In the genomic region with DNA sequence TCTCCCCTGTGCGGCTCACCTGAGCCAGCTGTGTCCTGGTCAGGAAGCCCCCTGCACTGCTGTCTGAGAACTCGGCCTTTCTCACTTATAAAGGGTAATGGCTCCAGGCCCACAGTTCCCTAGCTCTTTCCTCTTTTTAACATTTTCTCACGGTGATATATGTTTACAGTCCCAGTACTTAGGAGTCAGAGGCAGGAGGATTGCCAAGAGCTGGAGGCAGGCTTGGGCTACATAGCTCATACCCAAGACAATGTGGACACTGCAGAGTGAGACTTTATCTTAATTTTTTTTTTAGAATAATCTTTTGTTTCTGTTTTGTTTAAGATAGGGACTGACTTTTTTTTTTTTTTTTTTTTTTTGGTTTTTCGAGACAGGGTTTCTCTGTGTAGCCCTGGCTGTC, we compare ENCODE assay signal across 9 mouse cellular contexts. TPM values are rescaled to one million over a fixed set of nuclear protein-coding genes. Genes with fewer than 3 reads are reported as not detected.
DNase-seq lines count a peak whose midpoint lies in the region; ATAC-seq and TF ChIP-seq lines count a peak whose summit lies in the region.
"Had no signal": no experiment of that assay in that cellular context is flagged by ENCODE, and none has a peak within 500 bp of the region (broad histone marks: within the 10 kb centered on the region; RNA-seq: fewer than 3 reads in every experiment).

No protein-coding gene starts in this region.

- H3K4me1 ChIP-seq in spleen, adult 2 months (ENCODE audit: control insufficient read depth, insufficient read depth, insufficient read length): peaks cover 4% of the 10 kb centered on the region; the same call in 1 of the 2 replicates
- H3K4me1 ChIP-seq in forebrain, embryonic 16.5 days (replicated peaks; ENCODE audit: control insufficient read depth, insufficient read depth, low read length): peaks cover 32% of the 10 kb centered on the region
- peaks cover 67% of the 10 kb centered on the region for H3K4me1 ChIP-seq in limb, embryonic 15.5 days

- no peaks in the 10 kb centered on the region for H3K27me3 ChIP-seq in spleen, adult 2 months (ENCODE audit: control insufficient read depth, insufficient read depth, low read length)
- H3K27me3 ChIP-seq in forebrain, embryonic 16.5 days (replicated peaks; ENCODE audit: control insufficient read depth, insufficient read depth, low read length): peaks cover 20% of the 10 kb centered on the region
- peaks cover 19% of the 10 kb centered on the region for H3K27me3 ChIP-seq in limb, embryonic 15.5 days

- peak overlapping the region; percentile 65 for H3K27ac ChIP-seq in spleen, adult 2 months (ENCODE audit: insufficient read depth, low read length)
- H3K27ac ChIP-seq in forebrain, embryonic 16.5 days (ENCODE audit: low read length): peak overlapping the region; percentile 75
- H3K27ac ChIP-seq in limb, embryonic 15.5 days: peak overlapping the region; percentile 86

- H3K36me3 ChIP-seq in spleen, adult 2 months (ENCODE audit: control insufficient read depth, insufficient read depth, low read length): no peaks in the 10 kb centered on the region
- H3K36me3 ChIP-seq in forebrain, embryonic 16.5 days (ENCODE audit: control insufficient read depth, insufficient read depth): no peaks in the 10 kb centered on the region
- H3K36me3 ChIP-seq in limb, embryonic 15.5 days: peaks cover 5% of the 10 kb centered on the region; the same call in 1 of the 2 replicates

- TF ChIP-seq POLR2A in spleen, adult 2 months (IDR thresholded peaks at IDR 0.05; ENCODE audit: low read depth, low read length): no peak

- WGBS in spleen, adult 2 months: 50% methylated on average over 3 of the region's 4 CpGs
- WGBS in forebrain, embryonic 16.5 days: 33% methylated on average over 3 of the region's 4 CpGs
- 39% methylated on average over 3 of the region's 4 CpGs for WGBS in limb, embryonic 15.5 days

- H3K9ac ChIP-seq in forebrain, embryonic 16.5 days (replicated peaks; ENCODE audit: low read depth, low read length): no peak overlapping the region
- H3K9ac ChIP-seq in limb, embryonic 15.5 days: no peak overlapping the region

- H3K4me2 ChIP-seq in forebrain, embryonic 16.5 days (ENCODE audit: low read length): no peak overlapping the region
- H3K4me2 ChIP-seq in limb, embryonic 15.5 days: no peak overlapping the region

- H3K9me3 ChIP-seq in forebrain, embryonic 16.5 days (ENCODE audit: control insufficient read depth, low read length): no peaks in the 10 kb centered on the region
- H3K9me3 ChIP-seq in limb, embryonic 15.5 days: no peaks in the 10 kb centered on the region

- TF ChIP-seq CTCF in spleen, adult 2 months (IDR thresholded peaks at IDR 0.05; ENCODE audit: extremely low read depth, insufficient read depth, insufficient read length, insufficient replicate concordance): no peak

- intact Hi-C loops in left cerebral cortex, postnatal 36 days (cut with DNase I): no loop called here

- peak; percentile 31 for ATAC-seq in forebrain, embryonic 16.5 days
- no peak for ATAC-seq in limb, embryonic 15.5 days (ENCODE audit: insufficient number of reproducible peaks, low FRiP score, low TSS enrichment, low read depth)

- no peak for DNase-seq in spleen, adult 2 months (ENCODE audit: low read depth in 1 of 2, low spot score in 2 of 2)
- no peak for DNase-seq in spleen, postnatal 10 days (ENCODE audit: low spot score in 2 of 2)
- peak; percentile 43 for DNase-seq in testis, postnatal 14 days (ENCODE audit: low spot score)
- no peak for DNase-seq in left cerebral cortex, postnatal 36 days (ENCODE audit: low spot score in 2 of 2)
- no peak for DNase-seq in layer of hippocampus, postnatal 10 days (ENCODE audit: low spot score in 2 of 2)
- DNase-seq in retina, postnatal 1 day: no peak
- DNase-seq: adrenal gland, adult 8-10 months had no signal

- H3K4me3 ChIP-seq in spleen, adult 2 months (ENCODE audit: extremely low read depth, insufficient read depth, insufficient read length): no peak overlapping the region
- H3K4me3 ChIP-seq in forebrain, embryonic 16.5 days (replicated peaks; ENCODE audit: low read length): no peak overlapping the region
- H3K4me3 ChIP-seq in limb, embryonic 15.5 days: no peak overlapping the region

RNA-seq across cellular contexts. Expression of gene Wbp2, which starts 15.7 kb away (rescaled TPM):
- 135 and 162 TPM in 2 replicates for polyA plus RNA-seq in spleen, adult 2 months (2012; rRNA removed)
- 162 and 163 TPM in 2 replicates for polyA plus RNA-seq in forebrain, embryonic 16.5 days (2015; fragmentation: Nextera tagmentation; extraction: Ambion mirVana)
- 61.6 and 75.5 TPM in 2 replicates for polyA plus RNA-seq in limb, embryonic 15.5 days (2015; fragmentation: Nextera tagmentation; extraction: Ambion mirVana)
- 100 to 1,000 TPM; 388 to 420 TPM for total RNA-seq in left cerebral cortex, postnatal 36 days (2021)
- total RNA-seq in layer of hippocampus, postnatal 10 days (2021): 100 to 1,000 TPM; 199 to 238 TPM

RNA-seq across cellular contexts. Expression of gene Trim47, which starts 24.5 kb away (rescaled TPM):
- 19.4 and 26.1 TPM in 2 replicates for polyA plus RNA-seq in spleen, adult 2 months (2012; rRNA removed)
- 6.6 and 8.7 TPM in 2 replicates for polyA plus RNA-seq in forebrain, embryonic 16.5 days (2015; fragmentation: Nextera tagmentation; extraction: Ambion mirVana)
- polyA plus RNA-seq in limb, embryonic 15.5 days (2015; fragmentation: Nextera tagmentation; extraction: Ambion mirVana): 31.2 and 42.4 TPM in 2 replicates
- 1 to 10 TPM; 7.0 to 9.6 TPM for total RNA-seq in left cerebral cortex, postnatal 36 days (2021)
- 1 to 10 TPM; 6.4 to 7.2 TPM for total RNA-seq in layer of hippocampus, postnatal 10 days (2021)

RNA-seq across cellular contexts. Expression of gene Unc13d, which starts 24.7 kb away (rescaled TPM):
- 49.4 and 65.0 TPM in 2 replicates for polyA plus RNA-seq in spleen, adult 2 months (2012; rRNA removed)
- polyA plus RNA-seq in forebrain, embryonic 16.5 days (2015; fragmentation: Nextera tagmentation; extraction: Ambion mirVana): 0.60 and 0.62 TPM in 2 replicates
- 6.5 and 8.8 TPM in 2 replicates for polyA plus RNA-seq in limb, embryonic 15.5 days (2015; fragmentation: Nextera tagmentation; extraction: Ambion mirVana)
- 1 to 10 TPM in 1 of 2 experiments, under 1 TPM in 1; 0.93 to 1.0 TPM for total RNA-seq in left cerebral cortex, postnatal 36 days (2021)
- total RNA-seq in layer of hippocampus, postnatal 10 days (2021): 1 to 10 TPM; 1.3 TPM

RNA-seq across cellular contexts. Expression of gene Trim65, which starts 28.5 kb away (rescaled TPM):
- 23.7 and 26.0 TPM in 2 replicates for polyA plus RNA-seq in spleen, adult 2 months (2012; rRNA removed)
- polyA plus RNA-seq in forebrain, embryonic 16.5 days (2015; fragmentation: Nextera tagmentation; extraction: Ambion mirVana): 2.0 TPM in 2 replicates
- 4.1 and 4.5 TPM in 2 replicates for polyA plus RNA-seq in limb, embryonic 15.5 days (2015; fragmentation: Nextera tagmentation; extraction: Ambion mirVana)
- 1 to 10 TPM; 7.2 to 8.4 TPM for total RNA-seq in left cerebral cortex, postnatal 36 days (2021)
- 1 to 10 TPM; 5.3 to 5.5 TPM for total RNA-seq in layer of hippocampus, postnatal 10 days (2021)

RNA-seq across cellular contexts. Expression of gene Mrpl38, which starts 36.2 kb away (rescaled TPM):
- polyA plus RNA-seq in spleen, adult 2 months (2012; rRNA removed): 37.3 and 40.3 TPM in 2 replicates
- polyA plus RNA-seq in forebrain, embryonic 16.5 days (2015; fragmentation: Nextera tagmentation; extraction: Ambion mirVana): 65.3 and 75.2 TPM in 2 replicates
- polyA plus RNA-seq in limb, embryonic 15.5 days (2015; fragmentation: Nextera tagmentation; extraction: Ambion mirVana): 83.9 and 85.5 TPM in 2 replicates
- 10 to 100 TPM; 58.3 to 62.1 TPM for total RNA-seq in left cerebral cortex, postnatal 36 days (2021)
- 10 to 100 TPM; 55.6 to 64.8 TPM for total RNA-seq in layer of hippocampus, postnatal 10 days (2021)
